Mouse (Mus musculus) c-Kit-negative CD71-positive TER-119-positive erythroid progenitor cells, embryonic 14.5 days (primary cell): ENCODE results near the gene Ublcp1.

Experiments
- DNase-seq: peaks from one replicate; pipeline ENCODE4 v3.0.0-alpha.2; 2013; ENCODE audit warnings: low read depth, low spot score

Gene Ublcp1

DNA sequence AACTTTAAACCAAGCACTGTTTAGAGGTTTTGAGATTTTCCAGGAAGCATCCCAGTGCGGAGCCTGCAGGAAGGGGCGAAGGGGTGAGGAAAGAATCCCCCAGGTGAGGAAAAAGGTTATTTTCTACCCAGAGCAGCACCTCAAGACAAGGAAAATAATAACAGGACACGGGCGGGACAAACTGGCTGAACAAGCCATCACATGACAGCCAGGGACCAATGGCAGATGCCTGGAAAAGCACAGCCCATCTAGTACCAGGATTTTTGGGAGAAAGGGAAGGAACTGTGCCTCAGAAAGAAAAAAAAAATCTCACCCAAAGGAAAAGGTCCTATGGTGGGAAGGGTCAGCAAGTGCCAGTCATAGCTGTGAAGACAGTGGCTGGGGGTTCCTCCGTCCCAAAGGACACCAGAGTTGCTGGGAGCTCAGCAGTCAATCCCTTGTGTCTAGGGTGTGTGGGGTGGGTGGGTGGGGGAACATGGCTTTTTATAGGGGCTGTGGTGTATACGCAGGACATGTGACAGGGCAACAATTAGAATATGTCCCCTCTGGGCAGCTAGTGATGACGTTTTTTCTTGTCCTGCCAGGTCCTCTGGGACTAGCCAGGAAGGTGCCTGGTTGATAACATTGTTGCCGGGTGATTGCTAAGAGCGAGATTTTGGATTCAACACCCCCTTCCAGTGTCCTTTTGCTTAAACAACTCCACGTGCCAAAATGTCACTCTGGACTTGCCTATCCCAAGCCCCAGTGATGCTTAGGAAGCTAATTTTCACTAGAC is 47.8 kb downstream of the Ublcp1 start:
- DNase-seq = no peak

DNA sequence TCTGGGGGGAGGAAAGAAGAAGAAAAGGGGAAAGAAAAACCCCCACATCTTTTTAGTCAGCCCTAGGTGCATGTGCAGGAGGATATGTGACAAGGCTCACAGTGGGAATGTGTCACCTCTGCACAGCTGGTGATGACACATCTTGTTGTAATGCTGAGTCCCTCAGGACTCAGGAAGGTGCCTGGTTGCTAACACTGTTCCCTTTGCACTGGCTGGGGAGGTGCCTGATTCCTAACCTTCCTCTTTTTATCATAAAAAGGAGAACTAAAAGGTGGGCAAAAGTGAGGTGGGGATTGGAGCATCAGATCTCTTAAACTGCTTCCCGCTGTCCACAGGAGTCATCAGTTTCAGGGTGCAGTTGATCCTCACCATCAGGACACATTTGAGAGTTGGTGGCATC is 52.9 kb downstream of the Ublcp1 start:
- DNase-seq = no peak

DNA sequence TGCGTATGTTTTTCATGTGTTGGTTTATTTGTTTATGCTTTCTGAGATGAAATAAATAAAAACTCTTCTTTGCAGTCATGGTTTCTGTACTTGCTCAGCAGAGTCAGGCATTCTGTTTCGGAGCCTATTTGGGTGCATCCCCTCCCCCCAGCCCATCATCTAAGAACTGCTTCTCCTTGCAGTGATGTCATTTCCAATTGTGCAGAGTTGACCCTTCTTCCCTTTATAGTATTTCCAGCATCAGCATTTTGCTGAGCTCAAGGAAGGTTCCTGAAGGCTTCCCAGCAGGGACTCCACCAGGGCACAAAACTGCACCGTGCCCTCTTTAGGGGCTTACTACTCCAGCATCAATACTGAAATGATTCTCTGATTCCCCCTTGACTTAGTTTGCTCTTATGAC is 55.7 kb downstream of the Ublcp1 start:
- no peak for DNase-seq

DNA sequence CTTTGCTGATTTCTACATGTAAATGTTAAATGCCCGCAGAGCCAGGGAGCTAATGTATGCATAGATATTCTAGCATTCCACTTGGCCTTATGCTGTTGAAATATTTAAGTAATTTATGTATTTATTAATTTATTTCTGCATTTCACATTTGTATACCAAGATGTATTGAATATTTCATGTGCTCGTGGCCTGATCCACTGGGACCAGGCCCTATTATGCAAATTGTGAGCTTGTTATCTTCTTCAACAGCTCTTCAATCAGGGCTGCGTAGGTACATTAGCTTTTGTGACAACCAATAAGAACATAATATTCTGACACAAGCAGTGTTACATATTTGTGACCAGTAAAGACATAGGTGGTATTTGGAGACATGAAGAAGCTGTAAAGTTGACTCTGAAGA is 56.9 kb downstream of the Ublcp1 start:
- DNase-seq = no peak

GRCm38 (mm10) chr11:44412276-44412675 is 58.0 kb downstream of the Ublcp1 start:
- DNase-seq = no peak

DNA sequence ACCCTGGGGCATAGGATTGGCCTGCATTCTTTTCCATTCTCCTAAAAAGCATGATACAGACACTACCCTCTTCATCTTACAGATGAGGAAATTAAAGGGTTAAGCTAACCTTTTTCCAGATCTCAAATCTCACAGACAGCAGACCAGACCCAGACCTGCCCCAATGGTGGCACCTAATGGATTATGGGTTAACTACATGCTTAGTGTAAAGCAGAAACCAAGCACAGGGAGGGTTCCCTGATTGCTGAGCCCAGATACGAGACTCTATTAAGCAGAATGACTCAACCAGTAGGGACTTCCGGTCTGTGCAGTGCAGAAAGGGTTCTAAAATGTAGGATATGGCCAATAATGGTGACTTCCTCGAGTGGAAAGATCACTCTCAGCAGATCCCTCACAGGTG is 59.9 kb downstream of the Ublcp1 start:
- DNase-seq = no peak

- DNase-seq = no peak
Observed at GRCm38 (mm10) chr11:44408626-44409025, 61.7 kb downstream of the Ublcp1 start.

GRCm38 (mm10) chr11:44406457-44406856 is 63.8 kb downstream of the Ublcp1 start:
- no peak for DNase-seq

GRCm38 (mm10) chr11:44405961-44406360 is 64.3 kb downstream of the Ublcp1 start:
- no peak for DNase-seq

GRCm38 (mm10) chr11:44405113-44405512 is 65.2 kb downstream of the Ublcp1 start:
- DNase-seq = no peak
